Mouse (Mus musculus) adrenal gland, postnatal 10 days (tissue): Measurements from ENCODE around the gene Tspan11. TPM values are rescaled to one million over a fixed set of nuclear protein-coding genes. Genes with fewer than 3 reads are reported as not detected.
A peak's percentile ranks its signal among the peaks of the same experiment; 100 is the strongest.

Source experiments
- DNase-seq: peaks from one replicate; pipeline ENCODE4 v3.0.0; 2021; ENCODE audit warnings: mixed read lengths
- total RNA-seq, 2 experiments: library from RNA; stranded (reverse); gene quantifications; 2 replicates each; pipeline ENCODE4 v1.2.3; 2021

Gene Tspan11
- total RNA-seq, 2 experiments from 2014 or later: 4.1 to 5.0 TPM

- DNase-seq: peak; percentile 77
Measured at GRCm38 (mm10) chr6:127989624-127990212, 102.3 kb downstream of the Tspan11 start.

DNA sequence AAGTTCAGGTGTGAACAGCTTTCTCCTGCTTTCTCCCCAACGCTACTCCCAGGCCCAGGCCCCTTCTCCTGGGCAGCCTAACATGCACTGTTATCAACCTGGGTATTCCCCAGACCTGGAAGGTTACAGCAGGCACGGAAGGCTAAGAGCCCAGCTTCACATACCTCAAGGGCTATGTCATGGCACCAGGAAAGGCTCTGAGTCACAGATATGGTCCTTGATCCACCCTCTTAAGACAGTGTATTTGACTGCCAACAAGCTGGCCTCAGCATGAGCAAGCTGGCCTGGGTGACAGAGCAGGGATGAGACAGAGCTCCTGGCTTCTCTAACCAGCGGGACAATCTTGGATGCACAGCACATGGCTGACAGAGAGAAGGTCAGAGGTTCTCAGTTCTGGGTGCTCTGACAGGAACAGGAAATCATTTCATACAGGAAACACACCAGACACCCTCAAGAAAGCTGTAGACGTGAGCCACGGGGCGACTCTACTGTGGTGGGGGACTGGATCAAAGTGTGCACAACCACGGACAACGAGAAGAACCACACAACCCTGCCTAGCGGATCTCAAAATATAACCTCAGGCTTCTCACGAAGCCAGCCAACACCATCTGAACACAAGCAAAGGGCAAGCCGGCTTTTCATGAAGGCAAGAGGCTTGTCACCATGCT is 104.3 kb downstream of the Tspan11 start:
- peak; percentile 41 for DNase-seq

GRCm38 (mm10) chr6:127992993-127993392 is 105.6 kb downstream of the Tspan11 start:
- DNase-seq: no peak

GRCm38 (mm10) chr6:127996928-127997327 is 109.5 kb downstream of the Tspan11 start:
- DNase-seq: no peak

DNA sequence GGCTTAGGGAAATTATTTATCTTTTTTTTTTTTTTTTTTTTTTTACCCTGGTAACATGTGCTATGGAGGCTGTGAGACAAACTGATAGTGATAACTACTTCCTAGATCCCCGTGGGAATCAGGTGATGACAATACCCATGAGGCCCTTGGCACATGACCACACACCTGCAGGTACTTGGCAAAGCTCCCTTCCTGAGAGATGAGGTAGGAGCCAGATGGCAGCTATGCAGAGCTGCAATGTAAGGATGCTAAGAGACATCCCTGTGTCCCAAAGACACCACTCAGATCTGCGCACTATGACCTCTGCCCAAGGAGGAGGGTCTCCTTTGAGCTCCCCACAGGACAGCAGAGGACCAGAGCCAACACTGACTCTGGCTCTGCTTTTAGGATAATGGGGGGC is 111.7 kb downstream of the Tspan11 start:
- no peak for DNase-seq

DNA sequence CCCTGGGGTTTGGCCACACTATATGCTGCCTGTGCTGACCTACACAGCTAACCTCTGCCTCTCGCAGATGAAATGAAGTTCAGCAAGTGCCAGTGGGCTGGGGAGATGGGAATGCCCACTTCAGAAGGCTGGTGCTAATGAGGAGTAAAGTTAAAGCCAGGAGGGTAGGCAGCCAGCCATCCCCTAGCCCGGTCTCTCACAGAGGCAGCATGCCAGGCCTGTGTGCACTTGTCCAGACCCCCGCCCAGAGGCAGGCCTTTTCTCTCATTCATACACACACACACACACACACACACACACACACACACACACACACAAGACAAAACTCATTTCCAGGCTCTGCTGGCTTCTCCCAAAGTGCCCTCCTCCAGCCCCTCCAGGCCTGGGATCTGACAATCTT is 113.4 kb downstream of the Tspan11 start:
- no peak for DNase-seq

GRCm38 (mm10) chr6:128001587-128001986 is 114.2 kb downstream of the Tspan11 start:
- DNase-seq: no peak

DNA sequence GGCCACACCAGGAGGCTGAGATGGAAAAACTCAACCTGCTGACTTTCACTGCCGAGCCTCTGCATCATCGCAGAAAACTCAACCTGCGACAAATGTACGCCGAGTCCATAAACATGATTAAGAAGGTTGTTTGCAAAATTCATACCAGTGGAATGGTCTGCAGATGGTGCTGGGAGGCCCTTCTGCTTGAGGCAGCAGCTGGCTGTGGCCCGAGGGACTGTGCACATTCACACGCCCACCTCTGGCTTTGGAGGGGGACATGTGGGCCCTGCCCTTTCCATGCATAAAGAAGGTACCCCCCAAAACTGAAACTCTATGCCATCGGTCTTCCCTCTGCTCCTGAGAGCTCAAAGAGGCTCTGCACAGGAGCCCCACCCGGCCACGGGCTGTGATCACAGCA is 114.7 kb downstream of the Tspan11 start:
- DNase-seq: no peak

- no peak for DNase-seq
Measured at GRCm38 (mm10) chr6:128002667-128003066, 115.3 kb downstream of the Tspan11 start.

DNA sequence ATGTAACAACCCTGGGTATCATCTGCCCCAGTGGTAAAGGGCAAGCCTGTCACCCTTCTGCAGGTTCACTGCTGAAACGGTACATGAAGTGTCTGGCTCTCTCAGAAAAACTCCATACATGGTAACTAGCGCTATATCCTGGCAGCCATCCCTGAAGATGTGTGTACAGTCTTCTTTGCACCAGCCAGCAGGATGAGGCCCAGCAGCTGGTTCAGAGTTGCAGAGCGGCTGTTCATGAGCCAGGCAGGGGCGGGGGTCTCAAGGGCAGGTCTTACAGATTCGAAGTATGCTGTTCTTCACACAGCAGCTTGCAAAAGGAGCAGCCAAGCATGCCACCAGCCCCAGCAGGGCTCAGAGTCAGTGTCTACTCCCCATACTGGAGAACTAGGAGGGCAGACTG is 116.2 kb downstream of the Tspan11 start:
- DNase-seq: no peak

Other genes with a start within 250 kb of the Tspan11 start
- under 1 TPM; 0.12 to 0.15 TPM for gene Prmt8, start 118.1 kb upstream of the Tspan11 start, total RNA-seq